ENCODE assay signal across 9 mouse cellular contexts in the genomic region with DNA sequence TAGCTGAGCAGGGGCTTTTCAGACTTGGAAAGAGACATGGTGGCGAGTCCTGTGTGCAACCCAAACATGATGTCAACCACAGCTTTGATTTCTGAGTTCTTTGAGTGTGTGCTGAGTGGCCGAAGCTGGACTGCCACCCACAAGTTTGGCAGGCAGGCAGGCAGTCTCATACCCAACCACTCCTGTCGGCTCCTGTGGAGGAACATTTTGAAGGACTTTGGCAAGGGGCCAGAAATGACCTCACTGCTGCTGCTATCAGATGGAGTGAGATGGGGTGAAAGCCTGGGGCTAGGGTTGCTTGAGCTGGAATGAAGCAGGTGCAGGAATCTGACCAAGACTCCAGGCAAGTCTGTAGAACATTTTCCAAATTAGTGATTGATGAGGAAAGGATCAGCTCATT.
DNase-seq lines count a peak whose midpoint lies in the region; ATAC-seq lines count a peak whose summit lies in the region.
"Had no signal": no experiment of that assay in that cellular context is flagged by ENCODE, and none has a peak within 500 bp of the region (broad histone marks: within the 10 kb centered on the region; RNA-seq: fewer than 3 reads in every experiment).

No protein-coding gene starts in this region.

- H3K27me3 ChIP-seq in heart, embryonic 16.5 days (ENCODE audit: control insufficient read depth, insufficient read depth, low read length) = peaks cover 24% of the 10 kb centered on the region
- no peaks in the 10 kb centered on the region for H3K27me3 ChIP-seq in neural tube, embryonic 15.5 days (replicated peaks)
- H3K27me3 ChIP-seq in intestine, embryonic 16.5 days (replicated peaks; ENCODE audit: control insufficient read depth, insufficient read depth, low read length) = no peaks in the 10 kb centered on the region
- H3K27me3 ChIP-seq: CH12.LX had no signal

- no peak overlapping the region for H3K4me2 ChIP-seq in heart, embryonic 16.5 days (ENCODE audit: low read depth, low read length)
- H3K4me2 ChIP-seq in neural tube, embryonic 15.5 days = no peak overlapping the region
- no peak overlapping the region for H3K4me2 ChIP-seq in intestine, embryonic 16.5 days (ENCODE audit: low read depth, low read length)

- DNase-seq in gastrocnemius, adult 18-20 months (ENCODE audit: low spot score) = peak; percentile 38
- no peak for DNase-seq in gastrocnemius, postnatal 36 days
- peak; percentile 79 for DNase-seq in adrenal gland, postnatal 25 days
- peak; percentile 88 for DNase-seq in lung, postnatal 14 days
- DNase-seq in layer of hippocampus, adult 8-10 months (ENCODE audit: low spot score in 2 of 2) = no peak

- no peaks in the 10 kb centered on the region for H3K36me3 ChIP-seq in heart, embryonic 16.5 days (ENCODE audit: control insufficient read depth, insufficient read depth)
- no peaks in the 10 kb centered on the region for H3K36me3 ChIP-seq in neural tube, embryonic 15.5 days
- H3K36me3 ChIP-seq in intestine, embryonic 16.5 days (ENCODE audit: control insufficient read depth, insufficient read depth, low read length) = no peaks in the 10 kb centered on the region

- peak; percentile 54; the same call in 1 of the 2 replicates for ATAC-seq in heart, embryonic 16.5 days (replicated peaks; ENCODE audit: extremely low read depth, insufficient read depth, low FRiP score)
- no peak for ATAC-seq in neural tube, embryonic 15.5 days (ENCODE audit: low FRiP score)
- no peak for ATAC-seq in intestine, embryonic 16.5 days

- H3K9ac ChIP-seq in heart, embryonic 16.5 days (ENCODE audit: low read length) = no peak overlapping the region
- no peak overlapping the region for H3K9ac ChIP-seq in neural tube, embryonic 15.5 days (replicated peaks)
- H3K9ac ChIP-seq in intestine, embryonic 16.5 days (ENCODE audit: low read depth, low read length) = no peak overlapping the region

- peaks cover 6% of the 10 kb centered on the region for H3K9me3 ChIP-seq in heart, embryonic 16.5 days (replicated peaks; ENCODE audit: control insufficient read depth, low read length)
- H3K9me3 ChIP-seq in neural tube, embryonic 15.5 days (replicated peaks) = no peaks in the 10 kb centered on the region
- no peaks in the 10 kb centered on the region for H3K9me3 ChIP-seq in intestine, embryonic 16.5 days (ENCODE audit: control insufficient read depth, low read length)

- H3K27ac ChIP-seq in heart, embryonic 16.5 days (ENCODE audit: low read length) = no peak overlapping the region
- no peak overlapping the region for H3K27ac ChIP-seq in neural tube, embryonic 15.5 days (replicated peaks)
- H3K27ac ChIP-seq in intestine, embryonic 16.5 days (ENCODE audit: low read length) = no peak overlapping the region

- H3K4me3 ChIP-seq in heart, embryonic 16.5 days (ENCODE audit: low read length) = no peak overlapping the region
- no peak overlapping the region for H3K4me3 ChIP-seq in neural tube, embryonic 15.5 days (replicated peaks)
- H3K4me3 ChIP-seq in intestine, embryonic 16.5 days (ENCODE audit: low read length) = no peak overlapping the region

- H3K4me1 ChIP-seq in heart, embryonic 16.5 days (ENCODE audit: control insufficient read depth, insufficient read depth, low read length) = peaks cover 20% of the 10 kb centered on the region
- 0 out of 2 replicates have a peak, but pooled peaks cover 6% of the 10 kb centered on the region for H3K4me1 ChIP-seq in neural tube, embryonic 15.5 days
- peaks cover 8% of the 10 kb centered on the region for H3K4me1 ChIP-seq in intestine, embryonic 16.5 days (ENCODE audit: control insufficient read depth, insufficient read depth, low read length)

- intact Hi-C loops in gastrocnemius, postnatal 36 days (cut with DNase I) = no loop called here

- 15% methylated on average over 3 of the region's 3 CpGs for WGBS in heart, embryonic 16.5 days
- WGBS in neural tube, embryonic 15.5 days = 78% methylated on average over 3 of the region's 3 CpGs
- WGBS in intestine, embryonic 16.5 days = 57% methylated on average over 3 of the region's 3 CpGs

Comparison
In these comparisons a context has a peak if more than half of its experiments do, and no peak if none do; other contexts are left out.
1. DNase-seq: peak in gastrocnemius, adult 18-20 months (single experiment), adrenal gland, postnatal 25 days (single experiment) and lung, postnatal 14 days (single experiment); none in gastrocnemius, postnatal 36 days (0 of 2) and layer of hippocampus, adult 8-10 months (0 of 2).